Mouse (Mus musculus) embryonic facial prominence, embryonic 12.5 days (tissue): ENCODE data around the gene Lsg1. TPM values are rescaled to one million over a fixed set of nuclear protein-coding genes. Genes with fewer than 3 reads are reported as not detected.

Source experiments
- ATAC-seq: fragments of 200-750 bp; cut with Nextera tagmentation; 2 replicates; pipeline ENCODE4 v1.8.0; 2017; ENCODE audit not compliant: insufficient number of reproducible peaks, insufficient read depth, low FRiP score, low TSS enrichment
- H3K27ac ChIP-seq: fragments of 300-500 bp; sonication (generic); 2 replicates; pipeline ENCODE4 v1.5.1; 2016; ENCODE audit warnings: mild to moderate bottlenecking
- H3K27me3 ChIP-seq: fragments of 300-500 bp; sonication (generic); 2 replicates; pipeline ENCODE4 v1.6.1; 2016; ENCODE audit warnings: mild to moderate bottlenecking, moderate library complexity
- H3K36me3 ChIP-seq: fragments of 300-500 bp; sonication (generic); 2 replicates; pipeline ENCODE4 v1.6.1; 2016; ENCODE audit warnings: mild to moderate bottlenecking
- H3K4me1 ChIP-seq: fragments of 300-500 bp; sonication (generic); 2 replicates; pipeline ENCODE4 v1.6.1; 2016
- H3K4me2 ChIP-seq: fragments of 300-500 bp; sonication (generic); replicated peaks from 2 replicates; pipeline ENCODE4 v1.6.1; 2016; ENCODE audit warnings: mild to moderate bottlenecking, moderate library complexity
- H3K4me3 ChIP-seq: fragments of 300-500 bp; sonication (generic); 2 replicates; pipeline ENCODE4 v1.5.1; 2016; ENCODE audit warnings: mild to moderate bottlenecking
- H3K9ac ChIP-seq: fragments of 300-500 bp; sonication (generic); 2 replicates; pipeline ENCODE4 v1.6.1; 2016; ENCODE audit warnings: mild to moderate bottlenecking, moderate library complexity
- H3K9me3 ChIP-seq: fragments of 300-500 bp; sonication (generic); 2 replicates; pipeline ENCODE4 v1.6.1; 2016; ENCODE audit warnings: mild to moderate bottlenecking, moderate library complexity
- WGBS: fragments of 180-500 bp; shearing (Covaris S2); methylation state at CpG from one replicate; pipeline ENCODE4 v1.1.7; 2016; 5-methylcytosine and 5-hydroxymethylcytosine counted together
- polyA plus RNA-seq: library from polyadenylated mRNA; unstranded; fragments of >200 nt; fragmentation: Nextera tagmentation; extraction: Ambion mirVana; gene quantifications from 2 replicates; pipeline ENCODE4 v1.2.1, GENCODE M21; 2016

Gene Lsg1
- polyA plus RNA-seq, 1 experiment from 2014 or later: 73.8 TPM

- Histone ChIP-seq H3K4me2 (no peak overlapping the region), H3K9me3 (no peaks in the 10 kb centered on the region), H3K27me3 (no peaks in the 10 kb centered on the region), H3K36me3 (peaks cover 89% of the 10 kb centered on the region), H3K27ac (no peak overlapping the region), H3K4me3 (no peak overlapping the region), H3K4me1 (no peaks in the 10 kb centered on the region), H3K9ac (no peak overlapping the region)
- no peak for ATAC-seq
- WGBS: 58% methylated on average over 4 of the region's 4 CpGs
Observed at GRCm38 (mm10) chr16:30572239-30572638, 15.2 kb downstream of the Lsg1 start.

- Histone ChIP-seq H3K9ac (no peak overlapping the region), H3K27ac (no peak overlapping the region), H3K4me2 (no peak overlapping the region), H3K4me1 (no peaks in the 10 kb centered on the region), H3K36me3 (peaks cover 89% of the 10 kb centered on the region), H3K4me3 (no peak overlapping the region), H3K9me3 (no peaks in the 10 kb centered on the region), H3K27me3 (no peaks in the 10 kb centered on the region)
- 95% methylated on average over 5 of the region's 5 CpGs for WGBS
- ATAC-seq: no peak
Observed at GRCm38 (mm10) chr16:30571378-30571777, 16.0 kb downstream of the Lsg1 start.

- Histone ChIP-seq H3K4me2 (no peak overlapping the region), H3K9ac (no peak overlapping the region), H3K4me3 (no peak overlapping the region), H3K27ac (no peak overlapping the region), H3K9me3 (no peaks in the 10 kb centered on the region), H3K4me1 (no peaks in the 10 kb centered on the region), H3K36me3 (peaks cover 93% of the 10 kb centered on the region), H3K27me3 (no peaks in the 10 kb centered on the region)
- WGBS: 92% methylated on average over 4 of the region's 4 CpGs
- ATAC-seq: no peak
Observed at GRCm38 (mm10) chr16:30570173-30570572, 17.2 kb downstream of the Lsg1 start.

- no peaks in the 10 kb centered on the region for H3K4me1 ChIP-seq
- no peaks in the 10 kb centered on the region for H3K27me3 ChIP-seq
- H3K36me3 ChIP-seq: peaks cover 99% of the 10 kb centered on the region
- no peak for ATAC-seq
- H3K4me3 ChIP-seq: no peak overlapping the region
- WGBS: 96% methylated on average over 6 of the region's 6 CpGs
- H3K27ac ChIP-seq: no peak overlapping the region
- H3K4me2 ChIP-seq: no peak overlapping the region
- H3K9me3 ChIP-seq: no peaks in the 10 kb centered on the region
- H3K9ac ChIP-seq: no peak overlapping the region
Observed at GRCm38 (mm10) chr16:30565631-30566030, 21.8 kb downstream of the Lsg1 start.

- 92% methylated on average over 4 of the region's 4 CpGs for WGBS
- Histone ChIP-seq H3K27ac (no peak overlapping the region), H3K9ac (no peak overlapping the region), H3K36me3 (peaks cover 83% of the 10 kb centered on the region), H3K9me3 (peaks cover 5% of the 10 kb centered on the region; the same call in 1 of the 2 replicates), H3K4me3 (no peak overlapping the region), H3K4me2 (no peak overlapping the region), H3K4me1 (no peaks in the 10 kb centered on the region), H3K27me3 (no peaks in the 10 kb centered on the region)
- no peak for ATAC-seq
Observed at GRCm38 (mm10) chr16:30560601-30561000, 26.8 kb downstream of the Lsg1 start.

GRCm38 (mm10) chr16:30559312-30559992 is 27.9 kb downstream of the Lsg1 start:
- Histone ChIP-seq H3K9ac (no peak overlapping the region), H3K4me1 (no peaks in the 10 kb centered on the region), H3K27me3 (no peaks in the 10 kb centered on the region), H3K36me3 (peaks cover 72% of the 10 kb centered on the region), H3K4me3 (no peak overlapping the region), H3K27ac (no peak overlapping the region), H3K9me3 (peaks cover 14% of the 10 kb centered on the region; the same call in 1 of the 2 replicates), H3K4me2 (no peak overlapping the region)
- WGBS: 88% methylated on average over 5 of the region's 5 CpGs
- ATAC-seq: no peak

GRCm38 (mm10) chr16:30554109-30554508 is 33.3 kb downstream of the Lsg1 start:
- no peak overlapping the region for H3K4me3 ChIP-seq
- peaks cover 11% of the 10 kb centered on the region; the same call in 1 of the 2 replicates for H3K4me1 ChIP-seq
- no peaks in the 10 kb centered on the region for H3K27me3 ChIP-seq
- no peak overlapping the region for H3K27ac ChIP-seq
- no peak overlapping the region for H3K9ac ChIP-seq
- peaks cover 19% of the 10 kb centered on the region for H3K36me3 ChIP-seq
- WGBS: 95% methylated on average over 8 of the region's 8 CpGs
- H3K9me3 ChIP-seq: peaks cover 17% of the 10 kb centered on the region; the same call in 1 of the 2 replicates
- ATAC-seq: no peak
- no peak overlapping the region for H3K4me2 ChIP-seq

- peak overlapping the region; percentile 63 for H3K27ac ChIP-seq
- 42% methylated on average over 11 of the region's 11 CpGs for WGBS
- no peak for ATAC-seq
- no peak overlapping the region for H3K4me3 ChIP-seq
- H3K9ac ChIP-seq: no peak overlapping the region
- H3K27me3 ChIP-seq: no peaks in the 10 kb centered on the region
- H3K4me2 ChIP-seq: no peak overlapping the region
- peaks cover 11% of the 10 kb centered on the region; the same call in 1 of the 2 replicates for H3K4me1 ChIP-seq
- H3K9me3 ChIP-seq: peaks cover 17% of the 10 kb centered on the region; the same call in 1 of the 2 replicates
- H3K36me3 ChIP-seq: 0 out of 2 replicates have a peak, but pooled peaks cover 7% of the 10 kb centered on the region
Observed at GRCm38 (mm10) chr16:30552621-30553338, 34.6 kb downstream of the Lsg1 start.

- H3K36me3 ChIP-seq: peaks cover 14% of the 10 kb centered on the region
- ATAC-seq: peak; percentile 22; the same call in 1 of the 2 replicates
- H3K4me1 ChIP-seq: peaks cover 11% of the 10 kb centered on the region; the same call in 1 of the 2 replicates
- peak within 1 kb of the TSS; percentile 74 for H3K9ac ChIP-seq
- 5% methylated on average over 14 of the region's 14 CpGs for WGBS
- peak within 1 kb of the TSS; percentile 69 for H3K4me2 ChIP-seq
- peak within 1 kb of the TSS; percentile 72 for H3K4me3 ChIP-seq
- peaks cover 18% of the 10 kb centered on the region; the same call in 1 of the 2 replicates for H3K9me3 ChIP-seq
- no peaks in the 10 kb centered on the region for H3K27me3 ChIP-seq
- H3K27ac ChIP-seq: peak within 1 kb of the TSS; percentile 50; the same call in 1 of the 2 replicates
Observed at GRCm38 (mm10) chr16:30550748-30551192, 36.6 kb downstream of the Lsg1 start, which contains the start of gene Tmem44. Gene Tmem44, minus strand, starts transcription at chr16:30550842.

- Histone ChIP-seq H3K4me2 (peak overlapping the region; percentile 69), H3K4me3 (peak overlapping the region; percentile 72), H3K27ac (peak overlapping the region; percentile 50; the same call in 1 of the 2 replicates), H3K9me3 (peaks cover 12% of the 10 kb centered on the region; the same call in 1 of the 2 replicates), H3K4me1 (peaks cover 11% of the 10 kb centered on the region; the same call in 1 of the 2 replicates), H3K9ac (peak overlapping the region; percentile 74), H3K36me3 (peaks cover 17% of the 10 kb centered on the region), H3K27me3 (no peaks in the 10 kb centered on the region)
- WGBS: under 1% methylated on average over 63 of the region's 63 CpGs
- ATAC-seq: peak; percentile 91
Observed at GRCm38 (mm10) chr16:30549966-30550747, 37.2 kb downstream of the Lsg1 start.

GRCm38 (mm10) chr16:30549516-30549915 is 37.9 kb downstream of the Lsg1 start:
- WGBS: 82% methylated on average over 7 of the region's 7 CpGs
- Histone ChIP-seq H3K4me3 (peak overlapping the region; percentile 72), H3K9me3 (0 out of 2 replicates have a peak, but pooled peaks cover 7% of the 10 kb centered on the region), H3K9ac (no peak overlapping the region), H3K27ac (no peak overlapping the region), H3K4me2 (peak overlapping the region; percentile 69), H3K4me1 (peaks cover 11% of the 10 kb centered on the region; the same call in 1 of the 2 replicates), H3K27me3 (no peaks in the 10 kb centered on the region), H3K36me3 (peaks cover 23% of the 10 kb centered on the region)
- no peak for ATAC-seq
